Comparison of ENCODE assay signal across 8 mouse cellular contexts in the genomic region with DNA sequence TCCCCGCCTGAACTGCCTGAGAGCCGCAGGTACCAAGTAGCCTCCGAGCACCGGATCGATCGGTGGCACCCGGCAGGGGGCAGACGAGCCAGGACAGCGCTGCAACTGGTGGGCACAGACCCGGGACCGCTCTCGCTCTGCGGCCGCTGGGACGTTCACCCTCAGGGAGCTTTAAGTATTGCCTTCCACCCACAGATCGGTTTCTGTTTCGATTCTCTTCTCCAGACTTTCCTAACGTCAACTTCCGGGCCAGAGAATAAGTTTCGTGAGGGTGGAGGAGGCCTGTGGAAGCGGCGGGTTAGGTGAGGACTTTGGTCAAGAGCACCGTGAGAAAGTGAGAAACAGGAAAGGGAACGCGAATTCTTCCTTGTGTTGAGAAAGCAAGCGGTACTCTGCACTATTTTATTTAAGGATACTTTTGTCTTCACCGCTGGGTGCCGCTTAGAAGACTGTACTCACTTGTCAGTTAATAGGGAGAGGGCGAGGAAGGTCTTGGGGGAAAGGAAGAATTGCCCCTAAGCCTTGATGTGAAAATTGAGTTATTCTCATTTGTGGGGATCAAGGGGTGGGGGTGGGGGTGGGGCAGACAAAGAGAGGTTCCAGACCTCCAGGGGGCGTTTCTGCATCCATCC. TPM values are rescaled to one million over a fixed set of nuclear protein-coding genes. Genes with fewer than 3 reads are reported as not detected.
DNase-seq lines count a peak whose midpoint lies in the region; ATAC-seq and TF ChIP-seq lines count a peak whose summit lies in the region.

Ifih1 (minus strand) TSS at position 242 of the 632 bp plus-strand sequence.

- peak within 1 kb of the TSS; percentile 78 for H3K4me2 ChIP-seq in lung, embryonic 15.5 days

- no peaks in the 10 kb centered on the region for H3K27me3 ChIP-seq in kidney, adult 2 months (replicated peaks; ENCODE audit: control insufficient read depth, insufficient read depth, low read length)
- H3K27me3 ChIP-seq in lung, embryonic 15.5 days: no peaks in the 10 kb centered on the region

- no peaks in the 10 kb centered on the region for H3K4me1 ChIP-seq in kidney, adult 2 months (ENCODE audit: control insufficient read depth, insufficient read depth, low read length)
- H3K4me1 ChIP-seq in lung, embryonic 15.5 days: peaks cover 6% of the 10 kb centered on the region; the same call in 1 of the 2 replicates

- no peaks in the 10 kb centered on the region for H3K36me3 ChIP-seq in kidney, adult 2 months (ENCODE audit: control insufficient read depth, insufficient read depth, low read length)
- no peaks in the 10 kb centered on the region for H3K36me3 ChIP-seq in lung, embryonic 15.5 days

- intact Hi-C loops in left cerebral cortex, adult 2 months (cut with DNase I): no loop called here
- intact Hi-C loops in left cerebral cortex, postnatal 14 days (cut with DNase I): loop anchor here (10.0 kb wide), 1 partner anchor 809 kb away; no protein-coding TSS in a partner anchor

- peak within 1 kb of the TSS; percentile 59 for H3K4me3 ChIP-seq in left cerebral cortex, adult 2 months
- H3K4me3 ChIP-seq in kidney, adult 2 months (ENCODE audit: insufficient read depth, low read depth, low read length): peak within 1 kb of the TSS; percentile 67
- peak within 1 kb of the TSS; percentile 63 for H3K4me3 ChIP-seq in lung, embryonic 15.5 days

- peak; percentile 44 for TF ChIP-seq CTCF in left cerebral cortex, adult 2 months (IDR thresholded peaks at IDR 0.05)
- peak; percentile 56 for TF ChIP-seq CTCF in kidney, adult 2 months (conservative IDR thresholded peaks at IDR 0.05; ENCODE audit: insufficient read depth, insufficient read length, low read depth, low read length)

- H3K9me3 ChIP-seq in lung, embryonic 15.5 days: no peaks in the 10 kb centered on the region

- H3K27ac ChIP-seq in left cerebral cortex, adult 2 months: peak within 1 kb of the TSS; percentile 72
- peak within 1 kb of the TSS; percentile 65 for H3K27ac ChIP-seq in kidney, adult 2 months (ENCODE audit: insufficient read depth, low read depth, low read length)
- H3K27ac ChIP-seq in lung, embryonic 15.5 days: peak within 1 kb of the TSS; percentile 47

- ATAC-seq in lung, embryonic 15.5 days (ENCODE audit: borderline replicate concordance, extremely low read depth, low FRiP score, low TSS enrichment): peak; percentile 86
- ATAC-seq in neutrophil, adult 5-6 weeks (ENCODE audit: extremely low read depth, insufficient number of reproducible peaks, low FRiP score, poor library complexity, severe bottlenecking): peak; percentile 87

- peak within 1 kb of the TSS; percentile 50 for H3K9ac ChIP-seq in lung, embryonic 15.5 days

- TF ChIP-seq POLR2A in kidney, adult 2 months (IDR thresholded peaks at IDR 0.05; ENCODE audit: low read depth, low read length): no peak

- under 1% methylated on average over 30 of the region's 30 CpGs for WGBS in kidney, adult 2 months
- under 1% methylated on average over 30 of the region's 30 CpGs for WGBS in lung, embryonic 15.5 days

- peak in 1 of 2 experiments; percentile 32 for DNase-seq in left cerebral cortex, adult 2 months (ENCODE audit: extremely low spot score in 1 of 2, low spot score in 2 of 2)
- no peak for DNase-seq in left cerebral cortex, postnatal 14 days (ENCODE audit: low spot score in 2 of 2)
- DNase-seq in embryo, embryonic 9.5 days (ENCODE audit: extremely low spot score): peak; percentile 73
- DNase-seq in heart, adult 8-10 months (ENCODE audit: low spot score): peak; percentile 80
- DNase-seq in kidney, adult 2 months: peak; percentile 82
- DNase-seq in thymus, postnatal 25 days: peak; percentile 76

RNA-seq across cellular contexts. Expression of gene Ifih1, which starts in this region (rescaled TPM):
- 1 to 10 TPM; 2.6 TPM for total RNA-seq in left cerebral cortex, adult 2 months (2021)
- 1 to 10 TPM; 2.1 to 2.9 TPM for total RNA-seq in left cerebral cortex, postnatal 14 days (2021)
- 1 to 10 TPM; 4.7 to 8.1 (median 6.3) TPM for total RNA-seq in heart, adult 8-10 months (2022)
- polyA plus RNA-seq in kidney, adult 2 months (2012; rRNA removed): 4.4 and 5.0 TPM in 2 replicates
- polyA plus RNA-seq in lung, embryonic 15.5 days (2015; fragmentation: Nextera tagmentation; extraction: Ambion mirVana): 1.8 and 2.5 TPM in 2 replicates
- total RNA-seq in neutrophil, adult 5-6 weeks (2017): 28.4 and 29.7 TPM in 2 replicates

Comparison
In these comparisons a context has a peak if more than half of its experiments do, and no peak if none do; other contexts are left out.
1. DNase-seq: peak in embryo, embryonic 9.5 days (single experiment), heart, adult 8-10 months (single experiment), kidney, adult 2 months (single experiment) and thymus, postnatal 25 days (single experiment); none in left cerebral cortex, postnatal 14 days (0 of 2).
2. Peak in every context shown above with its lines, with median percentiles within 50 percentile points of each other: H3K27ac ChIP-seq and H3K4me3 ChIP-seq.